Mouse (Mus musculus): Measurements from ENCODE around the gene Rab6b.

Gene Rab6b

DNA sequence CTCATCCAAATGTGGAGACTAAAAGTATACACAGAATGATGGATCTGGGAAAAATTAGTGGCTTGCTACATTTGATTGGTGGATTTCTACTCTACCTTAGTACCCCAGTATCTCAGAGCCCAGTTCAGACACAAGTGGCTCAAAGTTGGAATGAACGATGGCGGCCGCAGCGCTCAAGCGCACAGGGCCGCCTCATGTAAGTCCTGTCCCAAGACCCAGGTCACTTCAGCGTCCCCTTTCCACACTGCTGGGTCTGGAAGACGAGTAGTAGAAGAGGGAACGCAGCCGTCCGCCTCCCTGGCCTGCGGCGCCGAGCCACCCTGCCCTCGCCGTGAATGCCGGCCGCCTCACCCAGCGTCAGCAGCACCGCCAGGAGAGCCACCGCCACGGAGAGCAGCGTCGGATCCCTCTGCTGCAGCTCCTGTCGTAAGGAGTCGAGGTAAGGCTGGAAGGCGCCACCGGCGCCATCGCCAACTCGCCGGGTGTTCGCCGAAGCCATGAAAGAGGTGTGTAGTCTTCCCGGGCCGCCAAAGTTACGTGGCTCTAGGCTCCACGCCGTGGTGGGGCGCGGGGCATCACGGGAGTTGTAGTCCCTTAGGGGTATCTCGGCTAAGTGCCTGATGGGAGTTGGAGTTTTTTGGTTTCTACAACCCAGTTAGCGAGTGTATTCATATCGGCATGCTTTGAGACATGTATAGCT lies 90.1 kb downstream of the Rab6b start, which contains the start of gene Srprb:
Srprb (minus strand) TSS at position 577 of the 700 bp plus-strand sequence.
- DNase-seq (ENCODE audit: low spot score in 2 of 2) = peak; percentile 87 to 92

DNA sequence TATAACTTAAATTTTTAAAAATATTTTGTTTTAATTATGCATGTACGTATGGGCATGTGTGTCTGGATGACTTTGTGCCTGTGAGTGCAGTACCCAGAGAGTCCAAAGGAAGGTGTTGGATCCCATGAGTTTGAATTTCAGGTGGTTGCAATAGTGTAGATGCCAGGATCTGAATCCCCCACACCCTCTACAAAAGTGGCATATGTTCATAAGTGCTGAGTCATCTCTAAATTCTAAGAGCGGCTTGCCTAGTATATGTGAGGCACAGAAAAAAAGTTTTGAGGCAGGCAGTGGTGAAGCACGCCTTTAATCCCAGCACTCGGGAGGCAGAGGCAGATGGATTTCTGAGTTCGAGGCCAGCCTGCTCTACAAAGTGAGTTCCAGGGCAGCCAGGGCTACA lies 94.2 kb downstream of the Rab6b start:
- no peak for DNase-seq (ENCODE audit: low spot score in 2 of 2)

- peak; percentile 63 to 65 for DNase-seq (ENCODE audit: low spot score in 2 of 2)
Measured at GRCm38 (mm10) chr9:103207846-103208245, 96.3 kb downstream of the Rab6b start.

GRCm38 (mm10) chr9:103208802-103209423 lies 97.3 kb downstream of the Rab6b start:
- DNase-seq (ENCODE audit: low spot score in 2 of 2) = no peak

- DNase-seq (ENCODE audit: low spot score in 2 of 2) = no peak
Measured at GRCm38 (mm10) chr9:103212654-103213420, 101.2 kb downstream of the Rab6b start.

DNA sequence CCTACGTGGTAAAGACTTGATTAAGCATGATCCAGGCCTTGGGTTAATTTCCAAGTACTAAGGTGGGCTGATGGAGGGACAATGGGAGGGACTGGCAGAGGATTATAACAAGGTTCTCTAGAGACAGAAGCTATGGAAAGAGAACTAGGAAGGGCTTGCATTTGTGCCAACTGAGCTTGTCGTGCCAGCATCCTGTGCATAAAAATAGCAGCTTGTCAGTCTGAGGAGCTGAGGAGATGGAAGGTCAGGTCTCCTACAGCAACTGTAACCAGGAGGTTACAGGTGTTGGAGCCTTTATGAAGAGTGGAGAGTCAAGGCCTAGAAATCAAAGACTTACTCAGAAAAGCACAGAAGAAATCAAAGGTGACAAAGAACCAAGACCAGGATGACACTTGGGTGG lies 102.0 kb downstream of the Rab6b start:
- peak in 1 of 2 experiments; percentile 35 for DNase-seq (ENCODE audit: low spot score in 2 of 2)

DNA sequence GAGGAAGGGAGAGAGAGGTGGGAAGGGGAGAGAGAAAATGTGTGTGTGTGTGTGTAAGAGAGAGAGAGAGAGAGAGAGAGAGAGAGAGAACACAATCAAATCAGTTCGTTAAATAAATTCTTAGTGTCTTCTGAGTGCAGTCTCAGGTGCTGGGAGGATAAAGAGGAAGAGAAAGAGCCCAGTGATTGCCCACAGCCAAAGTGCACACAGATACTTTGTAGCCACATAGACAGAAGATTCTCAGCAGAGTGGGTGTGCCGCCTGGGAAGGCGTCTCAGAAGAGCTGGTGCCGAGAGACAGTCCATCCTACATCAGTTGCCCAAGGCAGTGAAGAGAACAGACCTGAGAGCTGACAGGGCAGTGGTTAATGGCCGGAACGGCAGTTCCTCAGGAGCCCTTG lies 102.7 kb downstream of the Rab6b start:
- no peak for DNase-seq (ENCODE audit: low spot score in 2 of 2)

DNA sequence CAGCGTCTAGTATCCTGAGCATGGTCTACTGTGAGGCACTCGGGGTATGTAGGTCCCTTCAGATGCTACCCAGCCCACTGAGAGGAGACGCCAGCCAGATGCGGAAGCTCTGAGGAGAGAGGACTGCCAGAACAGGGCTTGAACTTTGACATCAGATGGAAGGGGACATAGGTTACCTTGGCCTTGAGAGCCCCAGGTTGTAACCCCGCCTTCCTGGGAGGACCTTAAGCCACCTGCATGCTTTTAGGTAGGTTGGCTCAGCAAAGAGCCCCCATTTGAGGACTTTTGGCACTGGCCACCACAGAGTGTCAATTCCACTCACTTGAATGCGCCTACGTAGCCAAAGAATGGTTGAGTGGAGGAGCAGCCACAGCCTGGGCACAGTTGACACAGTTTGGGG lies 113.1 kb downstream of the Rab6b start:
- DNase-seq (ENCODE audit: low spot score in 2 of 2) = no peak

DNA sequence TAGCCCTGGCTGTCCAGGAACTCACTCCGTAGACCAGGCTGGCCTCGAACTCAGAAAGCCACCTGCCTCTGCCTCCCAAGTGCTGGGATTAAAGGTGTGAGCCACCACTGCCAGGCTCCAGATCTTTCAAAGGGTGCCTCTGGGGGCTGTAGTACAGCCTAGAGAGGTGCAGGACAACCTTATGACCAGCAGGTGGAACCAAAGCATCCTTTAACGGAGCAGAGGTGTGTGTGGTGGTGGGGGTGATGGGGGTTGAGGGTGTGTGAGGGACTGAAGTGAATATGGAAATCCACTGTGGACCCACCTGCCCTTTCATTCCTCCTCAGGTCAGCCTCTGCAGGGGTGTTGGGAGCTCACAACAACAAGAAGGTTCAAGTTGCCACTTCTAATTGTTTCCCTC lies 113.9 kb downstream of the Rab6b start:
- no peak for DNase-seq (ENCODE audit: low spot score in 2 of 2)

DNA sequence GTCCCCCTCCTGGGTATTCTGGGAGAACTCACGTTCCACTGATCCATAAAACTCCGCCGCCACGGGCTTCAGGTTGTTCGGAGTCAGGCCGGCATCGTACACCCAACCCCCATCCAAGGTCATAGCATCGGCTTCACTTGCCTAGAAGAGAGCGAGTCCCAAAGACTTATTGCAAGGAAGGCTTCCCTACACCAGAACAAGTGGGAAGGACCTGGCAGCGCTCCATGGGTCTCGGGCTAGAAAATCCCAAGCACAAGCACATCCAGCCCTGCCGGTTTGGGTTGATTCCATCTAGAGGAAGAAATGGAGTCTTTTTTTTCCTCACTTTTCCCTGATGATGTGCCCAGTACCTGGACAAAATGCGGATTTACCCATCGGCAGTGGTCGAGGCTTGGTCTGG lies 115.2 kb downstream of the Rab6b start:
- DNase-seq (ENCODE audit: low spot score in 2 of 2) = no peak

GRCm38 (mm10) chr9:103227760-103228159 lies 116.2 kb downstream of the Rab6b start:
- DNase-seq (ENCODE audit: low spot score in 2 of 2) = no peak

- DNase-seq (ENCODE audit: low spot score in 2 of 2) = no peak
Measured at GRCm38 (mm10) chr9:103228370-103229003, 116.9 kb downstream of the Rab6b start.

GRCm38 (mm10) chr9:103229037-103229867 lies 117.7 kb downstream of the Rab6b start:
- DNase-seq (ENCODE audit: low spot score in 2 of 2) = no peak

DNA sequence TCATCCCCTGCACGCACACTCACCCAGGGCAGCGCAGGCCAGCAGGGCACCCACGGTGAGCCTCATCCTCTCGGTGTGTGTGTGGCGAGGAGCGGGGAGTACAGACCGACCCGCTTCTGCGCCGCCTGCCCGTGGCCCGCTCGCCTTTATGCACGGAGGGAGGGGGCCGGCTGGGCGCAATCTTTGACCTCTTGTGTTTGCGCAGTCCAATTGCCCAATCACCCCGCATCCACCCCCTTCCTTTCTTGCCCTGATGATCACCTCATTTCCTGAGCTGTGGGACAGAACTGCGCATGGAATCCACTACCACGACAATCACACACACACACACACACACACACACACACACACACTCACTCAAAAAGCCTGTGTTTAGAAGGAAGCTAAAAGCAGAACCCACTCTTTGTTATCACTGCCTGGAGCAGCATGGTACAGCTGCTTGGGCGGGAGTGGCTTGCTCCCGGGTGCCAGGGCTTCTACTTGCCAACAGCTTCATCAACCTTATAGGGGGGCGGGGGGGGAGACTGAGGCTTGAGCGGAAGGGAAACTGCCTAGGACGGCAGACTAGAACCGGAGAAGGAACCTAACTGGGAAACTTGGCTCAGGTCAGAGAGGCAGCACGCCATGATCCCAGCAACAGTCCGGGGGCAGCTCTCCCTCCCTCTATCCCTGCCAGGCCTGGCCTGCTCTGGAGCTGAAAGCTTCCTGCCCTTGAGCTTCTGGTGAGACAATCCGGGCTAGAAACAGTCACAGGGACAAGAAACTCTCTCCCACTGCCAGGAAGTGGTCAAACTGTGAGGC lies 118.8 kb downstream of the Rab6b start, which contains the start of the genes Gm20425 and Trf:
Gm20425 (minus strand) TSS at position 157 of the 801 bp plus-strand sequence.
Trf (minus strand) TSS at position 294 of the 801 bp plus-strand sequence.
- peak; percentile 58 to 65 for DNase-seq (ENCODE audit: low spot score in 2 of 2)

GRCm38 (mm10) chr9:103232232-103233005 lies 120.8 kb downstream of the Rab6b start:
- no peak for DNase-seq (ENCODE audit: low spot score in 2 of 2)

- DNase-seq (ENCODE audit: low spot score in 2 of 2) = no peak
Measured at GRCm38 (mm10) chr9:103233006-103233395, 121.4 kb downstream of the Rab6b start.

GRCm38 (mm10) chr9:103234059-103234458 lies 122.5 kb downstream of the Rab6b start:
- DNase-seq (ENCODE audit: low spot score in 2 of 2) = no peak

DNA sequence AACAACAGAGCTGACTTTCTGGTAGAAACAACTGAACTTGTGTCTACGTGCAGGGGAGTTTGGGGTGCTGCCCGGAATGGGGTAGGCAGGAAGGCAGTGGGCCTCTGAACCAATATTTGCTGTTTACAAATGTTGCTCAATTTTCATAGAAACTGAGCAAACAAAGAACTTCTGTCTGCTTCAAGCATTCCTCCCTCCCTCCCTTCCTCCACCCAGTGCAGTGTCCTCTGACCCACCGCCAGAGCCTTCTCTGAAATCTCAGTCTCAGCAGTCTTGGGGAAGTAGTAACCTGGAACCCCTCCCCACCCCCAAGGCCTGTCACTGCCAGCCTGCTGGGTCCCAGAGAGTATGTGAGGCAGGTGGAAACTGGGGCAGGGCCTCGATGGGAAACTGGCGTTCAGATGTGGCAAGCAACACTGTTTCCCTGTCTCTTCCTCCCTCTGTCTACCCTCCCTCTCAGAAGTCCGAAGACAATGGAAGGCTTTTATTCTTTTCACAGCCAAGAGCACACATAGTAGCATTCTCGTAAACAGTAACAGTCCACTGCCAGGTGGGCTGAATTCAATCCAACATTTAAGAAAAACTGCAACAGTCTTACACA lies 123.1 kb downstream of the Rab6b start:
- DNase-seq (ENCODE audit: low spot score in 2 of 2) = no peak
